Mouse (Mus musculus): ENCODE results near the gene Mpg. TPM values are rescaled to one million over a fixed set of nuclear protein-coding genes. Genes with fewer than 3 reads are reported as not detected.
A peak's percentile ranks its signal among the peaks of the same experiment; 100 is the strongest.

Mpg gene
- polyA plus RNA-seq (2016; fragmentation: Nextera tagmentation; extraction: Ambion mirVana) = 31.0 and 31.2 TPM in 2 replicates

GRCm38 (mm10) chr11:32226124-32226871 lies at the start of gene Mpg:
Gene Mpg (plus strand): TSS chr11:32226505.
- H3K27me3 ChIP-seq (ENCODE audit: poor library complexity, severe bottlenecking) = peaks cover 26% of the 10 kb centered on the region
- WGBS = 3% methylated on average over 47 of the region's 47 CpGs
- H3K36me3 ChIP-seq (replicated peaks) = peaks cover 33% of the 10 kb centered on the region
- H3K9me3 ChIP-seq = no peaks in the 10 kb centered on the region
- peak within 1 kb of the TSS; percentile 82 for H3K4me3 ChIP-seq
- peaks cover 55% of the 10 kb centered on the region for H3K4me1 ChIP-seq
- peak within 1 kb of the TSS; percentile 93 for H3K27ac ChIP-seq
- peak; percentile 85 for DNase-seq (ENCODE audit: extremely low spot score, low spot score)

- 0 out of 2 replicates have a peak, but pooled peaks cover 9% of the 10 kb centered on the region for H3K27me3 ChIP-seq (ENCODE audit: poor library complexity, severe bottlenecking)
- WGBS = 86% methylated on average over 1 of the region's 1 CpGs
- DNase-seq (ENCODE audit: extremely low spot score, low spot score) = no peak
- no peak overlapping the region for H3K4me3 ChIP-seq
- H3K4me1 ChIP-seq = no peaks in the 10 kb centered on the region
- no peak overlapping the region for H3K27ac ChIP-seq
- no peaks in the 10 kb centered on the region for H3K36me3 ChIP-seq (replicated peaks)
- peaks cover 6% of the 10 kb centered on the region; the same call in 1 of the 2 replicates for H3K9me3 ChIP-seq
Observed at GRCm38 (mm10) chr11:32178506-32178905, 47.8 kb upstream of the Mpg start.

DNA sequence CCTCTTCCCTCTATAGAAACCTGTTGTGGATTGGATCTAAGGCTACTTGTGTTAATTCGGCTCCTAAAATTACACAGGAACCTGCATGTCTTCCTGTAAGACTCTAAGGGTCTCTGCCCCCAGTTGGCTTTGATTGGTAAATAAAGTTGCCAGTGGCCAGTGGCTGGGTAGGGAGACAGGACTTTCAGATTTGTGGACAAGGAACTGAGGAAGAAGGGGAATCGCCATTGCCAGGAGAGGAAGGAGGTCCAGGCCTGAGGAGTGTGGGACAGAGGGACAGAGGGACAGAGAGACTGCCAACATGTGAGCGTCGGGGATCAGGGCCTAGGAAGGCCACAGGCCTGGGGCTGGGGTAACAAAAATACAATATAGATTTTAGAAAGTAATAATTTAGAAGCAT lies 45.1 kb upstream of the Mpg start:
- 80% methylated on average over 4 of the region's 4 CpGs for WGBS
- Histone ChIP-seq H3K36me3 (replicated peaks) (no peaks in the 10 kb centered on the region), H3K27ac (no peak overlapping the region), H3K9me3 (peaks cover 6% of the 10 kb centered on the region; the same call in 1 of the 2 replicates), H3K4me3 (no peak overlapping the region), H3K4me1 (no peaks in the 10 kb centered on the region), H3K27me3 (ENCODE audit: poor library complexity, severe bottlenecking) (0 out of 2 replicates have a peak, but pooled peaks cover 9% of the 10 kb centered on the region)
- no peak for DNase-seq (ENCODE audit: extremely low spot score, low spot score)

DNA sequence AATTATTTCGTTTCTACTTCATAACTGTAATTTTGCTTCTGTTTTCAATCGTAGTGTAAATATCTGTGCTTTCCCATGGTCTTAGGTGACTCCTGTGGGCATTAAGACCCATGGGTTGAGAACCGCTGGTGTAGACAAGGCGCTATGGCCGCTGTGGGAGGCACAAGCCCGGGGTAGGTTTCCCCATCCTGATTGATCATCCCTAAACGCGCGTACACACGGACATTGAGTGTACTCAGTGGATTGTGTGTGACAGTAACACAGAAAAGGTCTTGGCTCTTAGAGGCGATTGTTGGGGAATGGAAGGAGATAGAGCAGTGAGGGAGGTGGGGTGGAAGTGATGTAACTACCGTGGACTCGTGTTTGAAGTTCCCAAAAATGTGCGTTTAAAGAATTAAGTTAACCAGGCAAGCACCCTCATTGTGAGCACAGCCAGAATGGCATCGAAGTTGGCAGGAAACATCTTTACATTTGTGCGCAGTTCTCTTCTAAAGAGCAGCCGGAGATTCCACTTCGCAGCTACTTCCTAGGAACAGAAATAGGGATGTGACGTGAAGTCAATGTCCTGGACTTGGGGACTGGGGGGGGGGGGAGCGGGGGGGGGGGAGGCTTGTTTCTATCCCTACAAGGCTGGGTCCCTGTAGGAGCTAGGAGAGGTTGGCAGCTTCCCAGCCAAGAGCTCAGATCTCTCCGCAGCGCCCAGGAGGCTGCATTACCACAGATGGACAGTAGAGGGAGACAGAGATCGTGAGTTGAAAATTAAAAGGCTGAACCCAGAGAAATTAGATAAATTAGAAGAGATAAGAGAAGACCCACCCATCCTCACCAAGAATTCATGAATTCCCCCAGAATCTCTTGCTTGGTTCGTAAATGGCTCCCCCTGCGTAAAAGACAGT lies 44.1 kb upstream of the Mpg start:
- H3K4me1 ChIP-seq = no peaks in the 10 kb centered on the region
- no peak overlapping the region for H3K4me3 ChIP-seq
- no peaks in the 10 kb centered on the region for H3K36me3 ChIP-seq (replicated peaks)
- H3K27me3 ChIP-seq (ENCODE audit: poor library complexity, severe bottlenecking) = 0 out of 2 replicates have a peak, but pooled peaks cover 9% of the 10 kb centered on the region
- peak; percentile 77 for DNase-seq (ENCODE audit: extremely low spot score, low spot score)
- no peak overlapping the region for H3K27ac ChIP-seq
- 55% methylated on average over 24 of the region's 25 CpGs for WGBS
- H3K9me3 ChIP-seq = peaks cover 6% of the 10 kb centered on the region; the same call in 1 of the 2 replicates

- no peak for DNase-seq (ENCODE audit: extremely low spot score, low spot score)
- Histone ChIP-seq H3K4me3 (no peak overlapping the region), H3K4me1 (no peaks in the 10 kb centered on the region), H3K9me3 (no peaks in the 10 kb centered on the region), H3K27ac (no peak overlapping the region), H3K27me3 (ENCODE audit: poor library complexity, severe bottlenecking) (0 out of 2 replicates have a peak, but pooled peaks cover 9% of the 10 kb centered on the region), H3K36me3 (replicated peaks) (no peaks in the 10 kb centered on the region)
- 91% methylated on average over 8 of the region's 8 CpGs for WGBS
Observed at GRCm38 (mm10) chr11:32184469-32184868, 41.8 kb upstream of the Mpg start.

GRCm38 (mm10) chr11:32186031-32186430 lies 40.3 kb upstream of the Mpg start:
- no peak overlapping the region for H3K4me3 ChIP-seq
- no peaks in the 10 kb centered on the region for H3K4me1 ChIP-seq
- H3K27me3 ChIP-seq (ENCODE audit: poor library complexity, severe bottlenecking) = 0 out of 2 replicates have a peak, but pooled peaks cover 9% of the 10 kb centered on the region
- DNase-seq (ENCODE audit: extremely low spot score, low spot score) = no peak
- no peaks in the 10 kb centered on the region for H3K9me3 ChIP-seq
- WGBS = 86% methylated on average over 3 of the region's 3 CpGs
- H3K36me3 ChIP-seq (replicated peaks) = no peaks in the 10 kb centered on the region
- H3K27ac ChIP-seq = no peak overlapping the region

- Histone ChIP-seq H3K27me3 (ENCODE audit: poor library complexity, severe bottlenecking) (no peaks in the 10 kb centered on the region), H3K9me3 (no peaks in the 10 kb centered on the region), H3K4me3 (no peak overlapping the region), H3K36me3 (replicated peaks) (no peaks in the 10 kb centered on the region), H3K27ac (no peak overlapping the region), H3K4me1 (no peaks in the 10 kb centered on the region)
- 87% methylated on average over 4 of the region's 4 CpGs for WGBS
- no peak for DNase-seq (ENCODE audit: extremely low spot score, low spot score)
Observed at GRCm38 (mm10) chr11:32187256-32187655, 39.0 kb upstream of the Mpg start.

GRCm38 (mm10) chr11:32188881-32189280 lies 37.4 kb upstream of the Mpg start:
- H3K4me1 ChIP-seq = no peaks in the 10 kb centered on the region
- H3K9me3 ChIP-seq = no peaks in the 10 kb centered on the region
- DNase-seq (ENCODE audit: extremely low spot score, low spot score) = no peak
- H3K4me3 ChIP-seq = no peak overlapping the region
- WGBS = 87% methylated on average over 12 of the region's 12 CpGs
- H3K36me3 ChIP-seq (replicated peaks) = no peaks in the 10 kb centered on the region
- no peaks in the 10 kb centered on the region for H3K27me3 ChIP-seq (ENCODE audit: poor library complexity, severe bottlenecking)
- no peak overlapping the region for H3K27ac ChIP-seq

DNA sequence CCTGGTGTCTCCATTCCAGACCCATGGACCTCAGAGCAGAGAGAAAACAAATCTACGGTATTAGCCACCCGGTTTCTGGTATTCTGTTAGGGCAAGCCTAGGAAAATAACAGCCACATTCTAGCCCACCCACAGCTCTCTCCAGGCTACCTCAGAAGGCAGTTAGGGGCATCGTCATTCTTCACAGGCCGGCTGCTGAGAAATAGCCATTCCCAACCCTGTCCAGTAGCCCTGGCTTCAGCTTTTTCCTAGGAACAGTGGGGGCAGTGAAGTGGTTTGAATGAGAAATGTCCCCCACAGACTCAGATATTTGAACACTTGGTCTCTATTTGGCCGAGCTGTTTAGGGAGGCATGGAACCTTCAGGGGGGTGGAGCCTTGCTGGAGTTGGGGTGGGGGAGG lies 36.9 kb upstream of the Mpg start:
- no peaks in the 10 kb centered on the region for H3K27me3 ChIP-seq (ENCODE audit: poor library complexity, severe bottlenecking)

DNA sequence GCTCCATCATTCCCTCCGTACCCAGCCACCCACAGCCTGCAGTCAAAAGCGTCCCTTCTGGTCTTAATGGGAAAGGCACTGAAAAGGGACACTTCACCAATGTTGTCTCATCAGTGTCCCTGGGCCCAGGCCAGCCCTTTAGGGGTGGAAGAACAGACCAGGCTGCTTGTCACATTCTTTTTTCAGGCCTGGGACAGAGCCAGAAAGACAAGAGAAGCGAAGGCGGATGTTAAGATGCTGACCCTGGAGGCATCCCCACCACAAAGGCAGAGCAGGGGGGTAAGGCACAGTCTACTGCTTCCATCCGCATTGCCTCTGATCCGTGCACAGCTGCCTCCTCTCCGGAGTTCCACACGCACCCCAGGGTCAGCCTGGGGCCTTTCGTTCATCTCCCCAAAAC lies 36.2 kb upstream of the Mpg start:
- Histone ChIP-seq H3K9me3 (no peaks in the 10 kb centered on the region), H3K27ac (0 out of 2 replicates have a peak overlapping the region, but pooled peaks have one; percentile 25), H3K36me3 (replicated peaks) (no peaks in the 10 kb centered on the region), H3K4me1 (peaks cover 1% of the 10 kb centered on the region; the same call in 1 of the 2 replicates), H3K27me3 (ENCODE audit: poor library complexity, severe bottlenecking) (0 out of 2 replicates have a peak, but pooled peaks cover 1% of the 10 kb centered on the region), H3K4me3 (no peak overlapping the region)
- 84% methylated on average over 9 of the region's 9 CpGs for WGBS
- no peak for DNase-seq (ENCODE audit: extremely low spot score, low spot score)

More for the DNA sequence above, 36.9 kb upstream of the Mpg start:
- 73% methylated on average over 5 of the region's 5 CpGs for WGBS
- DNase-seq (ENCODE audit: extremely low spot score, low spot score) = no peak
- Histone ChIP-seq H3K4me3 (no peak overlapping the region), H3K4me1 (no peaks in the 10 kb centered on the region), H3K36me3 (replicated peaks) (no peaks in the 10 kb centered on the region), H3K27ac (no peak overlapping the region), H3K9me3 (no peaks in the 10 kb centered on the region)

DNA sequence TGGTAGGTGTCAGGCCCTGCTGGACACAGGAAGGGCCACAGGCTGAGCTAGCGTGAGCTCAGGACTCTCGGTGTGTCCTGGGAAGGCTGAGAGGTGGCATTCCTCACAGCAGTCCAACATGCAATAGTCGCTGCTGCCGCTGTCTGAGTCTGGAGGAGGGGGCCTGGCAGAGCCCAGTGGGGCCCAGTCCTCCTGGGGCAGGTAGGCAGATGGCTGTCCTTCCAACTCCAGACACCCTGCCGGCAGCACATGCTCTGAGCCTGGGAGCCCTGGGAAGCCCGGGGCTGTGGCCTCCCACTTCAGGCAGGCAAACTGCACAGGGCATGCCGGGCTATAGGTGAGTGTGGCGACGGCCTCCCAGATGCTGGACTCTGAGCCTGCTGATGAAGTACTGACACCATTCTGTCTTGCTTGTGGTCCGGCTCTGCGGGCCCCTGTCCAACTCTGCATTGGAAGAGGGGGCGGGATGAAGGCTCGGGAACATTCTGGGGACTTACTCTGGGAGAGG lies 35.6 kb upstream of the Mpg start:
- Histone ChIP-seq H3K4me3 (no peak overlapping the region), H3K9me3 (no peaks in the 10 kb centered on the region), H3K4me1 (peaks cover 6% of the 10 kb centered on the region; the same call in 1 of the 2 replicates), H3K27ac (0 out of 2 replicates have a peak overlapping the region, but pooled peaks have one; percentile 25), H3K27me3 (ENCODE audit: poor library complexity, severe bottlenecking) (0 out of 2 replicates have a peak, but pooled peaks cover 4% of the 10 kb centered on the region), H3K36me3 (replicated peaks) (no peaks in the 10 kb centered on the region)
- 80% methylated on average over 13 of the region's 13 CpGs for WGBS
- no peak for DNase-seq (ENCODE audit: extremely low spot score, low spot score)

DNA sequence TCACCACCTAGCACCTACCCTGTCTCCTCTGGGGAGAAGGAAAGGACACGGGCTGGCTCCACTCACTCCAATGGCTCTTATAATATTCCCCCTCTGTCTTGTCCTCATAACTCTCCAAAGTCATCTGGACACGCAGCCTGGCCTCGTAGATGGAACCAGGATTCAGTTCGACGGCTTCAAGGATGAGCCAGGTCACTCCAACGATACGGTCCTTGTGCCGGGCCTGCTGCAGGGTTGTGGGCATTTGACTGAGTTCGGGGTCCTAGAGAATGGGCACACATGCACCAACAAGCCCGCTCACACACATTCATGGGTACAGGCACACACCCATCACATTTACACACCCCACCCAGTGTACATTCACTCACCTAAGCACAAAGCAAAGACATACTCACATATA lies 33.1 kb upstream of the Mpg start:
- 94% methylated on average over 10 of the region's 10 CpGs for WGBS
- DNase-seq (ENCODE audit: extremely low spot score, low spot score) = no peak
- no peak overlapping the region for H3K27ac ChIP-seq
- peaks cover 13% of the 10 kb centered on the region for H3K4me1 ChIP-seq
- H3K4me3 ChIP-seq = no peak overlapping the region
- no peaks in the 10 kb centered on the region for H3K36me3 ChIP-seq (replicated peaks)
- H3K9me3 ChIP-seq = no peaks in the 10 kb centered on the region
- 0 out of 2 replicates have a peak, but pooled peaks cover 11% of the 10 kb centered on the region for H3K27me3 ChIP-seq (ENCODE audit: poor library complexity, severe bottlenecking)

Measured in forebrain, embryonic 10.5 days (tissue).